Mouse (Mus musculus): Measurements from ENCODE around the gene Pcdh19. TPM values are rescaled to one million over a fixed set of nuclear protein-coding genes. Genes with fewer than 3 reads are reported as not detected.

Pcdh19 gene
- polyA plus RNA-seq, 1 experiment from 2014 or later = 5.1 TPM

GRCm38 (mm10) chrX:133689576-133690250 is 926 bp upstream of the Pcdh19 start:
- DNase-seq (ENCODE audit: low spot score) = peak; percentile 43
- peaks cover 3% of the 10 kb centered on the region; the same call in 1 of the 2 replicates for H3K9me3 ChIP-seq
- peaks cover 79% of the 10 kb centered on the region for H3K27me3 ChIP-seq (replicated peaks; ENCODE audit: low read depth, poor library complexity, severe bottlenecking)
- no peaks in the 10 kb centered on the region for H3K4me1 ChIP-seq
- 30% methylated on average over 35 of the region's 35 CpGs for WGBS
- H3K27ac ChIP-seq (replicated peaks) = peak overlapping the region; percentile 35; the same call in 1 of the 2 replicates
- peak overlapping the region; percentile 64 for H3K4me3 ChIP-seq
- no peaks in the 10 kb centered on the region for H3K36me3 ChIP-seq (replicated peaks)

GRCm38 (mm10) chrX:133688156-133688555 is 631 bp downstream of the Pcdh19 start:
- Histone ChIP-seq H3K4me3 (peak overlapping the region; percentile 64), H3K36me3 (replicated peaks) (no peaks in the 10 kb centered on the region), H3K27ac (replicated peaks) (peak overlapping the region; percentile 76), H3K4me1 (no peaks in the 10 kb centered on the region), H3K9me3 (peaks cover 3% of the 10 kb centered on the region; the same call in 1 of the 2 replicates), H3K27me3 (replicated peaks; ENCODE audit: low read depth, poor library complexity, severe bottlenecking) (peaks cover 88% of the 10 kb centered on the region)
- DNase-seq (ENCODE audit: low spot score) = peak; percentile 45
- 15% methylated on average over 31 of the region's 31 CpGs for WGBS

- no peaks in the 10 kb centered on the region for H3K36me3 ChIP-seq (replicated peaks)
- H3K4me3 ChIP-seq = peak overlapping the region; percentile 64
- H3K4me1 ChIP-seq = no peaks in the 10 kb centered on the region
- H3K9me3 ChIP-seq = peaks cover 3% of the 10 kb centered on the region; the same call in 1 of the 2 replicates
- 22% methylated on average over 36 of the region's 37 CpGs for WGBS
- peaks cover 89% of the 10 kb centered on the region for H3K27me3 ChIP-seq (replicated peaks; ENCODE audit: low read depth, poor library complexity, severe bottlenecking)
- DNase-seq (ENCODE audit: low spot score) = peak; percentile 59
- peak overlapping the region; percentile 76 for H3K27ac ChIP-seq (replicated peaks)
Measured at GRCm38 (mm10) chrX:133687666-133688151, 1.1 kb downstream of the Pcdh19 start.

GRCm38 (mm10) chrX:133686533-133687311 is 2.1 kb downstream of the Pcdh19 start:
- Histone ChIP-seq H3K36me3 (replicated peaks) (no peaks in the 10 kb centered on the region), H3K9me3 (peaks cover 3% of the 10 kb centered on the region; the same call in 1 of the 2 replicates), H3K27ac (replicated peaks) (peak overlapping the region; percentile 76; the same call in 1 of the 2 replicates), H3K4me3 (peak overlapping the region; percentile 64), H3K27me3 (replicated peaks; ENCODE audit: low read depth, poor library complexity, severe bottlenecking) (peaks cover 97% of the 10 kb centered on the region), H3K4me1 (no peaks in the 10 kb centered on the region)
- WGBS = 27% methylated on average over 55 of the region's 55 CpGs
- DNase-seq (ENCODE audit: low spot score) = peak; percentile 39

- no peak for DNase-seq (ENCODE audit: low spot score)
- no peaks in the 10 kb centered on the region for H3K4me1 ChIP-seq
- peaks cover 3% of the 10 kb centered on the region; the same call in 1 of the 2 replicates for H3K9me3 ChIP-seq
- peak overlapping the region; percentile 64 for H3K4me3 ChIP-seq
- 33% methylated on average over 12 of the region's 12 CpGs for WGBS
- no peak overlapping the region for H3K27ac ChIP-seq (replicated peaks)
- H3K36me3 ChIP-seq (replicated peaks) = no peaks in the 10 kb centered on the region
- H3K27me3 ChIP-seq (replicated peaks; ENCODE audit: low read depth, poor library complexity, severe bottlenecking) = peaks cover 97% of the 10 kb centered on the region
Measured at GRCm38 (mm10) chrX:133685572-133685971, 3.2 kb downstream of the Pcdh19 start.

- Histone ChIP-seq H3K27ac (replicated peaks) (no peak overlapping the region), H3K27me3 (replicated peaks; ENCODE audit: low read depth, poor library complexity, severe bottlenecking) (peaks cover 93% of the 10 kb centered on the region), H3K9me3 (peaks cover 3% of the 10 kb centered on the region; the same call in 1 of the 2 replicates), H3K36me3 (replicated peaks) (no peaks in the 10 kb centered on the region), H3K4me3 (peak overlapping the region; percentile 64), H3K4me1 (no peaks in the 10 kb centered on the region)
- WGBS = 41% methylated on average over 3 of the region's 3 CpGs
- DNase-seq (ENCODE audit: low spot score) = no peak
Measured at GRCm38 (mm10) chrX:133683961-133684360, 4.8 kb downstream of the Pcdh19 start.

GRCm38 (mm10) chrX:133675121-133675520 is 13.7 kb downstream of the Pcdh19 start:
- Histone ChIP-seq H3K36me3 (replicated peaks) (no peaks in the 10 kb centered on the region), H3K4me1 (0 out of 2 replicates have a peak, but pooled peaks cover 4% of the 10 kb centered on the region)
- 9% methylated on average over 2 of the region's 2 CpGs for WGBS

GRCm38 (mm10) chrX:133673796-133674195 is 15.0 kb downstream of the Pcdh19 start:
- Histone ChIP-seq H3K27ac (replicated peaks) (no peak overlapping the region), H3K9me3 (no peaks in the 10 kb centered on the region), H3K27me3 (replicated peaks; ENCODE audit: low read depth, poor library complexity, severe bottlenecking) (peaks cover 42% of the 10 kb centered on the region), H3K36me3 (replicated peaks) (no peaks in the 10 kb centered on the region), H3K4me3 (no peak overlapping the region), H3K4me1 (0 out of 2 replicates have a peak, but pooled peaks cover 4% of the 10 kb centered on the region)
- 24% methylated on average over 3 of the region's 3 CpGs for WGBS
- DNase-seq (ENCODE audit: low spot score) = no peak

More at GRCm38 (mm10) chrX:133675121-133675520, 13.7 kb downstream of the Pcdh19 start:
- DNase-seq (ENCODE audit: low spot score) = no peak
- Histone ChIP-seq H3K4me3 (no peak overlapping the region), H3K27ac (replicated peaks) (no peak overlapping the region), H3K27me3 (replicated peaks; ENCODE audit: low read depth, poor library complexity, severe bottlenecking) (peaks cover 47% of the 10 kb centered on the region), H3K9me3 (no peaks in the 10 kb centered on the region)

GRCm38 (mm10) chrX:133660111-133660510 is 28.7 kb downstream of the Pcdh19 start:
- Histone ChIP-seq H3K27me3 (replicated peaks; ENCODE audit: low read depth, poor library complexity, severe bottlenecking) (peaks cover 40% of the 10 kb centered on the region), H3K4me3 (no peak overlapping the region), H3K27ac (replicated peaks) (no peak overlapping the region), H3K36me3 (replicated peaks) (no peaks in the 10 kb centered on the region), H3K4me1 (peaks cover 18% of the 10 kb centered on the region), H3K9me3 (no peaks in the 10 kb centered on the region)
- WGBS = 68% methylated on average over 5 of the region's 5 CpGs
- no peak for DNase-seq (ENCODE audit: low spot score)

- 25% methylated on average over 9 of the region's 9 CpGs for WGBS
- peaks cover 21% of the 10 kb centered on the region for H3K4me1 ChIP-seq
- DNase-seq (ENCODE audit: low spot score) = no peak
- H3K27me3 ChIP-seq (replicated peaks; ENCODE audit: low read depth, poor library complexity, severe bottlenecking) = peaks cover 57% of the 10 kb centered on the region
- H3K36me3 ChIP-seq (replicated peaks) = no peaks in the 10 kb centered on the region
- H3K4me3 ChIP-seq = no peak overlapping the region
- H3K9me3 ChIP-seq = no peaks in the 10 kb centered on the region
- H3K27ac ChIP-seq (replicated peaks) = peak overlapping the region; percentile 30
Measured at GRCm38 (mm10) chrX:133657308-133658302, 31.2 kb downstream of the Pcdh19 start.

GRCm38 (mm10) chrX:133655876-133656538 is 32.8 kb downstream of the Pcdh19 start:
- H3K9me3 ChIP-seq = no peaks in the 10 kb centered on the region
- H3K27me3 ChIP-seq (replicated peaks; ENCODE audit: low read depth, poor library complexity, severe bottlenecking) = peaks cover 61% of the 10 kb centered on the region
- H3K4me3 ChIP-seq = no peak overlapping the region
- no peaks in the 10 kb centered on the region for H3K36me3 ChIP-seq (replicated peaks)
- 49% methylated on average over 11 of the region's 11 CpGs for WGBS
- H3K27ac ChIP-seq (replicated peaks) = peak overlapping the region; percentile 44
- H3K4me1 ChIP-seq = peaks cover 21% of the 10 kb centered on the region
- peak; percentile 30 for DNase-seq (ENCODE audit: low spot score)
